Mouse (Mus musculus) layer of hippocampus, adult 18-20 months (tissue): ENCODE results near the gene Asb6. TPM values are rescaled to one million over a fixed set of nuclear protein-coding genes. Genes with fewer than 3 reads are reported as not detected.

Experiments used
- DNase-seq, 2 experiments: peaks; one replicate each; pipeline ENCODE4 v3.0.0; 2022; ENCODE audit warnings: low spot score in 2 of 2
- long read RNA-seq: library from polyadenylated mRNA; stranded (forward); transcript quantifications from one replicate; pipeline ENCODE4 v2.0.0, GENCODE M21; 2021
- total RNA-seq, 2 experiments: library from RNA; stranded (reverse); gene quantifications; 2 replicates each; pipeline ENCODE4 v1.2.3; 2021

The Asb6 gene
- 10 to 100 TPM; 40.2 to 43.3 TPM for total RNA-seq
- long read RNA-seq, full-length matches to known transcripts: 55 of 60 reads
- long read RNA-seq, partial matches to known transcripts: 4 of 60 reads
- long read RNA-seq, other reads (novel, unspliced or antisense): 1 of 60 reads

DNA sequence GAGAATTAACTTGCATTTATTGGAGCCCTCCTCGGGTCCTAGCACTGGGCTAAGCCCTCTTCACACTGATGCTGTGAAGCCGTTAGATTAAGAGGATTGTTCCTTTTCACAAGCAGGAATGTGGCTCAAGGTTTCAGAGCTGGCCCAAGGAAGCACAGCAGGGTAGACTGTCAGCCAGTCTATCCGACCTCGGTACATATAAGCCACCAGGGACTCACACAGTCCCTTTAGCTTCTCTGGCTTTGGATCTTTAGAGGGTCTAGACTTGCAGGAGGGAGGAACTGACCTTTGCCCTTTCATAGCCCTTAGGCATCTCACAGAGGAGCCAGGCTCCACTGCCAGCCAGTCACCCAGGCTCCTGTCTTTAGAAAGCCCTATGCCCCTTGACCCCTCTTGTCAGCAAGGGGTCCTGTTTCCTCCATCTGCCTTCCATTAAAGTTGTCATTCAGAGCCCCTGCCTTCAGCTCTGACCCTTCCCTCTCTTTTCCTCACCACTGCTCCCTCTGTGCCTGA, at the start of gene Asb6:
Asb6 (minus strand) TSS at position 51 of the 513 bp plus-strand sequence.
- DNase-seq: no peak

GRCm38 (mm10) chr2:30879481-30879880, 49.3 kb upstream of the Asb6 start:
- DNase-seq: no peak

GRCm38 (mm10) chr2:30875621-30876432, 45.7 kb upstream of the Asb6 start:
- no peak for DNase-seq

DNA sequence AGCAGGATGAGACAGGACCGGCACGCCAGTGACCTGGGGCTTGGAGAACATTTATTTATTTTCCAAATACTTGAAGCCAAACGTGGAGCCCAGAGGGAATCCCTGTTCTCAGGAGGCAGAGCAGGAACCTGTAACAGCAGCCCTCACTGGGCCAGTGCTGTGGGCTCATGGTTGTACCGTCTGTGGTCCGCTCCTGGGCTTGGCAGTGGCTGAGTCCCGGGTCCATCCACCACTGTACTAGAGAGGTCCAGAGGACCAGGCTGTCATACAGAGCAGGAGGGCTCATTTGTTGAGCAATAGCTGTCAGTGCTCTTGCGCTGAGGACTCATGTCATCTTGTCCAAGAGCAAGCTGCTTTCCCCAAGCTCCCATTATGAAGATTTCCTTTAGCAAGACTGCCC, 45.0 kb upstream of the Asb6 start:
- no peak for DNase-seq

- no peak for DNase-seq
Observed at GRCm38 (mm10) chr2:30874445-30874844, 44.3 kb upstream of the Asb6 start.

DNA sequence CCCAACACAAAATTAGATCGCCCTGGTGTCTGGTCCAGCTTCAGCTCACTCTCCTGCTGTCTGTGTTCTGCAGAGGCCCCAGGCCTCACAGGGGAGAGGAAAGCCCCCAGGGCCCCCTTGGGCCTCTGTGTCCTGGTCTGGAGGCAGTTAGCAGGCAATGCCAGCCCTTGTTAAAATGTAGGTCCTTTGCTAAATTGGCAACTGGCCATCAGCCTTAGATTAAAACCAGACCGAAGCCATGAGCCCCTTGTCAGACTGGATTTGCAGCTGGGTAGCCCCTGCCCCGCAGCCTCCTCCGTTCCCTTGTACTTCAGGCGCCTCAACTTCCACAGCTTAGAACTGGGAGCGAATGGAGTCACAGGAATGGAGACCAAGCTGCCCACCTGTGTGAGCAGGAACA, 42.5 kb upstream of the Asb6 start:
- no peak for DNase-seq

DNA sequence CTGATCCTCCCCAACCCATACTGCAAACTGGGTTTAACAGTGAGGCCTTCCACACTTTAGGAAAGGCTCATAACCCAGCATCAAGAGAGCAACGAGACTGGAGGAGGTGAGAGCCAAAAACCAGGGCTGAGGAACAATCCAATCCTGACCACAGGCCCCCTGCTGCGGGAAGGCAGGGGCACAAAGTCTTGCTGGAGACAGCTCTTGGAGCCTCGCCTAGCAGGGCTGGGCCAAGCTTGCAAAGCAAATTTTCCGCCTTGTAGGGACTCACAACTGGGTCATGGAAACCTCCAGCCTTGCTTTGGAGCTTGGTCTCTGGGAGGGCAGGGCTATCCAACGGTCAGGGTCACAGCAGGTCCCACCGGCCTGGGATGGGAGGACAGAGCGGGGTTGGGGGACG, 40.7 kb upstream of the Asb6 start:
- peak in 1 of 2 experiments; percentile 33 for DNase-seq

- no peak for DNase-seq
Observed at GRCm38 (mm10) chr2:30865426-30865825, 35.3 kb upstream of the Asb6 start.

DNA sequence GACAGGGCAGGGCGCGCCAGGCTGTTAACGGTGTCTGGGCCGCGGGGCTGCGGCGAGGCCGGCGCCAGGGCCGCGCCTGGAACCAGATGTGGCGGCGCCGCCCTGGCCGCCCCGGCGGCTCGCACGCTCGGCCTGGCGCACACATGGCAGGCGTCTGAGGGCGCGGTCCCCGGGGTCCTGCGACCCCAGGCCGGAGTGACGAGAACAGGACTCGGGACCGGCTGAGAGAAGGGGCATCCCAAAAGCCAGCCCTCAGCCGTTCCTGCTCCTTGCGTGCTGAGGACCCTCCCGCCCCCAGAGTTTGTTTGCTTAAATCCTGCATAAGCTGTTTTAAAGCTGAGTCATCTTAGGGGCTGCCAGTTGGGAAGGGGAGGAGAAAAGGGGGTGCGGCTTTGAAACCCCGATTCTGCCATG, 34.8 kb upstream of the Asb6 start:
- DNase-seq: no peak

DNA sequence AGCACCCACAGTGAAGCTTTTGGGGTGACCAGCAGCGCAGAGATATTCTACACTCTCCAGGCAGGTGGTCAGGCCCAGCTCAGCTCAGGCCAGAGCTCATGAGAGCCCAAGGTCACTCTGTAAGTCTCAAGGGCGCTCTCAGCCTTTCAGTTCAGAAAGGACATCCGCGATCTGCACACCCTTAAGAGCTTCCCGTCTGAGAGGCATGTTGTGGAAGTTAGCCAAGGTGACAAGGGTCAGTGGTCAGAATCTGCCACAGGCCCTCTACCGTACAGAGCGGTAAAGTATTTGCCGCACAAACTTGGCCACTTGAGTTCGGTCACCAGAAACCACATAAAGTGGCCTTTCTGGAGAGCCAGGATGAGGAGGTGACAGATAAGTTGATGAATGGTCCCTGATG, 33.4 kb upstream of the Asb6 start:
- no peak for DNase-seq

GRCm38 (mm10) chr2:30862081-30862480, 31.9 kb upstream of the Asb6 start:
- DNase-seq: no peak

DNA sequence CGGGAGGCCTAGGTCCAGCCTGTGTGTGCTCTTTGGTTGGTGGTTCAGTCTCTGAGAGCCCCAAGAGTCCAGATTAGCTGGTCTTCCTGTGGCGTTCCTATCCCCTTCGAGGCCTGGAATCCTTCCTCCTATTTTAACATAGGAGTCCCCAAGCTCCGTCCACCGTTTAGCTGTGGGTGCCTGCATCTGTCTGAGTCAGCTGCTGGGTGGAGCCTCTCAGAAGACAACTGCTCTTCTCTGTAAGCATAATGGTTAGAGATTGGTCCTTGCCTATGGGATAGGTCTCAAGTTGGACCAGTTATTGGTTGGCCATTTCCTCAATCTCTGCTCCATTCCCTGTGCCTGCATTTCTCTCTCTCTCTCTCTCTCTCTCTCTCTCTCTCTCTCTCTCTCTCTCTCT, 29.6 kb upstream of the Asb6 start:
- no peak for DNase-seq

DNA sequence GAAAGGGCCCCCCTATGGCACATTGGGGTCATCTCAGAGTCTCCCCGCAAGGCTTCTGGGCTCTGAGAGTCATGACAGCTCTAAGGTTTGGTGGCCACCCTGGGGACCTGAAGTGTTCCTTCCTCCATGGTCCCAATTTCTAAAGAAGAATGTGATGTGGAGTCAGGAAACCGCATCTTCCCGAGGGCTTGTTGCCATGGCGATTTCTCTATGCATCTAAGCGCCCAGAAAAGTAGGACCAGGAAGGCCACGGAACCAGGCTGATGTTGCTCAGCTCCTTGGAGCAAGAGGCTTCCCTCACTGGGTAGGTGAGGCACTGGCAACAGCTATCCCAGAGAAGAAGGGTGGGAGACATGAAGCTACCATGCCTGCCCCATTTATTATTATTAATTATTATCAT, 26.9 kb upstream of the Asb6 start:
- no peak for DNase-seq

- no peak for DNase-seq
Observed at GRCm38 (mm10) chr2:30852771-30853313, 22.7 kb upstream of the Asb6 start.

DNA sequence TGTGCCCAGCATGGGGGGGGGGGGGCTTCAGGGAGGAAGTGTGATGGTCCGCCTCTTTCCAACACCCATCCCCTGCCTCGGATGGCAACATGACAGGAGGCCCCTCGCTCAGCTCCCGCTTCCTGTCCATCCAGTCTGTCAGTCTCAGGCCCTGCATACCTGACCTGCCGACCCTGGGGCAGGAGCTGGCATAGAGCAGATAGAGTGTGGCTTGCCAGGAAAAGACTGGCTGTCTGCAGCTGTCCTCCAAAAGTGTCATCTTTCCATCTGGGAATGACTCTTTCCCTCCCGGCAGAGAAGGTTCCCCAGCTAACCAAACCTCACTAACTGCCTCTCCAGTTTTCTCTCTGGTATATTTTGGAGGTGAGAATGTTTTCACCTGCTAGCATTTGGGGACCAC, 20.4 kb upstream of the Asb6 start:
- DNase-seq: no peak

GRCm38 (mm10) chr2:30848184-30848583, 18.1 kb upstream of the Asb6 start:
- no peak for DNase-seq

DNA sequence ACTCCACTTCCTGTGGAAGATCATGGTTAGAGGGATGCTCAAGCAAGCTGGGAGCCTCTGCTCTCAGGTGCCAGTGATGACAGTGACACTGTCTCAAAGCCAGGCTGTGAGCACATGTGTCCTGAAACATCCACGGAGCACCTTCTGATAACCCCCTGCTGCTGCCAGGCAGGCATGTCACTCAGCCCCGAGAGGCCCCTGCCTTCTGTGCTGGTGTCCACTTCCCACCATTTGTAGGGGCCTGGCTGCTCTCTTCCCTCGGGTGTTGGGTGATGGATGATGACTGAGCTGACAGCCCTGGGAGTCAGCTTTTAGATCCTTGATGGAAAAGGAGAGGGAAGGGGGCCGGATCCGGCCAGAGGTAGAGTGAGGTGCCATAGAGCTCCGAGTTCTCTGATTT, 16.6 kb upstream of the Asb6 start:
- DNase-seq: no peak

- no peak for DNase-seq
Observed at GRCm38 (mm10) chr2:30846236-30846635, 16.1 kb upstream of the Asb6 start.

DNA sequence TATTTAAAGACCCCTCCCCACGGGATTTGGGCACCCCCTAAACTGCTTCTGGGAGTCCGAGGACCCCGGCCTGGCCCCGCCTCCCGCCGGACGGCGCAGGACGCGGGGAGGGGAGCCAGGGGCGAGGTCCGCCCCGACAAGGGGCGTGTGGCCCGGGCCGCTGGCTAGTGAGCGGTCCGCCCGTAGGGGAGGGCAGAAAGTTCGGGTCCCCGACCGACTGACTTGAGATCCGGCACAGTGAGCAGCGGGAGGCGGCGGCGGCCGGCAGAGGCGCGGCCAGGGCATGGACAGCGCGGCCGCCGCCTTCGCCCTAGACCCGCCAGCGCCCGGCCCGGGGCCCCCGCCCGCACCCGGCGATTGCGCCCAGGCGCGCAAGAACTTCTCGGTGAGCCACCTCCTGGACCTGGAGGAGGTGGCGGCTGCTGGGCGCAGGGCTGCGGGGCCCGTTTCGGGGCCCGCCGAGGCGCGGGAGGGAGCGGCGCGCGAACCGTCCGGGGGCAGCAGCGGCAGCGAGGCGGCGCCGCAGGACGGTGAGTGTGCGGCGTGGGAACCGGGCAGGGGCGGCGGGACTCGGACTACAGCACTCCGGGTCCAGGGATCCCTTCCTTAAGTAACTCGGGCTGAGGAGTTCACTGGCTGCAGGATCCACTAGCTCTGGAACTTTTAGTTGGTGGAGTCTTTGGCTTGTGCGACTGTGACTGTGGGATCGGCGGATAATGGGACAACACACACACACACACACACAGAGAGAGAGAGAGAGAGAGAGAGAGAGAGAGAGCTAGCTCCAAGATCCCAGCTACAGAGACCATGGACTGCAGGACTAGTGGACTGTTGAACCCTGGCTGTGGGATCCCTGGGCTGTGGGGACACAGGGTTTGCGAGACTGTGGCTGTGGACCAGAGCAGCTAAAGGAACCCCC, 15.3 kb upstream of the Asb6 start:
- no peak for DNase-seq

- DNase-seq: no peak
Observed at GRCm38 (mm10) chr2:30842615-30843014, 12.5 kb upstream of the Asb6 start.

DNA sequence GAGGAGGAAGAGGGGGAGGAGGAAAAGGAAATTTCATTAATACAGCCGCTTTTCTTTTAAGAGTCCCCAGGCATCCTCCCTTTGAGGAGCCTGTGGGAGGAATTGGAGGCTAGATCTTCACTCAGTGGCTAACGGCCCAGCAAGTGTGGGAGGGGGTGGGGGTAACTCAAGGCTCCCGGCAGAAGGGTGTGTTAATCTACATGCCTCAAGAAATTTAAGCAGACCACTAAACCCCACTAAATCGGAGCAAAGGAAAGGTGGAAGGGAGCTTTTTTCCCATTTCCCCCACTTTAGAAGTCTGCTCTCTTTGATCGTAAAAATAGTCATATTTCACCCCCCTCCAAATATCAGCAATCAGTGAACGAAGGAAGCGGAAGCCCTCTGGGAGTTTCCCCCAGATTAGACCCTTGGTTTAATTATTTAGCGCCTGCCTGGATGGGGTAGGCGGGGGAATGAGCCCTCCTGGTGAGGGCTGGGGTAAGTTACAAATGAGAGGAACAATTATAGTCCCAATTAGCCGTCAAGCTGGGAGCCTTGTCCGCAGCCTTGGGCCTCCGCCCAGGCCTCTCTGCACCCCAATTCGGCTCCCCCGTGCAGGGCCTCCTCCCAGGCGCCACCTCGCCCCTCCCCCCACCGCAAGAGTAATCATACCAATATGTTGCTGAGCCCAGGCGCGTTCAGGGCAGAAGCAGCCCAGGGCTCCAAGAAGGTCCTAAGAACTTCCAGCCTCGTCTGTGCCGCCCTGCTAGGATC, 6.3 kb upstream of the Asb6 start:
- no peak for DNase-seq
